Mouse (Mus musculus): ENCODE measurements around the gene Mios.

The Mios gene

DNA sequence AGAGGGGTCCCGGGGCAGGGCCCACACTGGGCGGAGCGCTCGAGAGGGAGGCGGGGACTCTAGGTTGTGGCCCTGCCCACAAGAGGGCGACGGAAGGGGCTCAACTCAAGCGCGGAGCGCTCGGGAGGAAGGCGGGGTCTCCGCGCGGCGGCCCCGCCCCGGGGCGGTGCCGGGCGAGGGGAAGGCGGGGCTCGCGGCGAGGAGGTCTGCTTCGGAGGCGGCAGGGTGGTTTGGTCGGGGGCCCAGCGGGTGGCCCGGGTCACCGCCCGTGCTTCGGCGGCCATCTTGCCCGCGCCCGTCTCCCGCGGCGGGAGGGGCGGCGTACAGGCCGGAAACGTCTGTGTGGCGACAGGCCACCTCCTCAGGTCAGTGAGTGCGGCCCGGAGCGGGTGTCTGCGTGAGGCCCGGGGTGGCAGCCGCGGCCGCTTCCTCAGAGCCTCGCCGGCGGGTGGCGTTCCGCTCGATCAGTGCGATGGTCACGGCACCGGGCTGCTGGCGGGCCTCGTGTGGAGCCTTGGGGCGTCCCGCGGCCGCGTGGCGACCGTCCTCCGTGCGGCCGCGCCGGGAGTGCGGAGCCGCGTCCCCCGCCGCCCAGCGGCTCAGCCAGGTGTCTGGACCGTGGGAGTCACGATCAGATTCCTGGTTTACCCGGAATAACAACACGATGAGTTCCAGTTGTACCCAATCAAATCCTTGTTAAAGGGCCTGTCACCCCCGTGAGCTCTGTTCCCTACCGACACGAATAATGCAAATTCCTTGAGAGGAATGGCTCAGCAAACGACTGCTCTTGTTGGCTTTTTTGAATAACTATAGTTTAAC is at the start of gene Mios:
Gene Mios (plus strand): TSS at position 176 of the 819 bp plus-strand sequence.
- peak; percentile 78 to 80 for DNase-seq (ENCODE audit: low spot score in 2 of 2)

DNA sequence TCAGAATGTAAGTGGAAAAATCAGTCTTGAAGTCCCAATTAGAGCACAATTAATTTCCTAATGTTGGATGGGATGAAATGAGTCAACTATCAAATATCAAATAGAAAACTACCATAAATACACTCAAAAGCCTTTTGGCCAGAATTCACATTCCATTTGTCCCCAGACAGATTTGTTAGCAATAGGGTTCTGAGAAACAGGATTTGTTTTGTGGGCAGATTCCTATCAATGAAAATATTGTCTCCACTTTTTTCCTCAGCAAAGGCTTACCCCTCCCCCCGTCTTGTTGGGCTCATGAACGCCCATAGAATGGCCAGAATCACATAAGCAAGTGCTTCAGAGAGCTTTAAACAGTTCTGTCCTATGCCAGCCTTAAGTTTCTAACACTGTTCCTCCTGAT is 49.0 kb upstream of the Mios start:
- DNase-seq (ENCODE audit: low spot score in 2 of 2), result no peak

DNA sequence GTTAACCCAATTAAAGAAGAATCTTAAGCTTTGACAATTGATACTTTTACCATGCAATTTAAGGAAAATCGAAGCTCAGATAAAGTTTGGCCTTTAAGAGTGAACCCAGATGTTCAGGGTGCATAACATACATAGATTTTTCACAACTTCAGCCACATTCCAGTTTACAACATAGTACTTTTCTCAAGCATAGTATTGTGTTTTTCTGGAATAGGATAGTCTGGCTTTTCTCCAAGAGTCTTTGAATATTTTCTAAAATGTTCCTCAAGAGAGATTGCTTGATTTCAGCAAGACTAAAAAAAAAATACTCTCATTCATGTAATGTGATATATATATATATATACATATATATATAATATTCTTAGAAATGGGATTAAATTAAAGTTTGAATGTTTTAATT is 44.3 kb upstream of the Mios start:
- DNase-seq (ENCODE audit: low spot score in 2 of 2), result no peak

DNA sequence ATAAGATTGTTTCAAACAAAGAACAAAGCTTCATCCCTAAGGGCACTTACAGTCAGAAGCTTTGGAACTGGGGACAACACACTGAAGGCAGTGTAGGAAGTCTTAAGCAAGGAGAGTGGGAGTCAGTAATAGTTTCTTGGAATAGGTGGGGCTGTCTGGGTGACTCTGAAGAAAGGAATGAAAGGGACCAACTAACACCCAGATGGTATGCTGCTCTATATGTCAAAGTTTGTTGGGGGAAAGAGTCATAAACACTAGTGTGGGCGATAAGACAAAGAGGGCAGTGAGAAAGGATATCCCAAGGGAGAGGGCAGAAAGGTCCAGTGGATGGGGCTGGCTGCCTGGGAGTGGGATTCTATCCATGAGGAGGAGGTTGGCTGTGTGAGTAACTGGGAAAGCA is 36.9 kb upstream of the Mios start:
- DNase-seq (ENCODE audit: low spot score in 2 of 2), result no peak

DNA sequence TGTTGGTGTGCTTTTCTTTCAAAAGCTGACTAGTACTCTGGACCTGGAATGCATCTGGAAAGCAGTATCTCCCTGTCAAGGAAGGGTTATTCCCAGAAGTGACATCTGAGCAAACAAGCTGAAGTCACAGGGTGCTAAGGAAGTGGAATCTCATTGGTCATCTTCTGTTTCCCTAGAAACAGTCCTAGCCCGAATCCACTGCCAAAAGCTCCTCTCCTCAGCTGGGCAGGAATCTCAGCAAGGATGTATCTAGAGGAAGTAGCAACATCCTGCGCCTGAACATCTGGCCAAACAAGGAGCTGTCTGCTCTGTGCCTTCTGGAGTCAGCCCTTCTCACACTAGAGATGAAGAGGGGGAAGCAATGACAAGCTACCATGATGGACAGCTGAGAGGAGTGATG is 35.0 kb upstream of the Mios start:
- DNase-seq (ENCODE audit: low spot score in 2 of 2), result no peak

DNA sequence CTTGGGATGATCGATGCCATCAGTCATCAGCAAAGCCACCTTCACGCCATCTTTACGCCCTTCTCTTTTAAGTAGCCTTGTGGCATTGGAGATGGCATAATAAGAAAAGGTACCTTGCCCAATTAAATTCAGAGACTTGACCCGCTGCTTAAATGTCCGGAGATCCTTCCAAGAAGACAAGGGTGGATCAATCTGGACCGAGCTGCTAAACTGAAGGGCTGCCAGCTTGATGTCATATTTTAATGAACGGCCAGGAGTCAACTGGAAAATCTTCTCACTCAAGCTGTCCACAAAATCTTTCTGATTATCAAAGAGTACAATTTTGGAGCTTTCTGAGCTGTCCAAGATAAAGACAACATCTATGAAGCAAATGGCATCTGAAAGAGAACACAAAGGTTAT is 33.7 kb upstream of the Mios start:
- no peak for DNase-seq (ENCODE audit: low spot score in 2 of 2)

DNA sequence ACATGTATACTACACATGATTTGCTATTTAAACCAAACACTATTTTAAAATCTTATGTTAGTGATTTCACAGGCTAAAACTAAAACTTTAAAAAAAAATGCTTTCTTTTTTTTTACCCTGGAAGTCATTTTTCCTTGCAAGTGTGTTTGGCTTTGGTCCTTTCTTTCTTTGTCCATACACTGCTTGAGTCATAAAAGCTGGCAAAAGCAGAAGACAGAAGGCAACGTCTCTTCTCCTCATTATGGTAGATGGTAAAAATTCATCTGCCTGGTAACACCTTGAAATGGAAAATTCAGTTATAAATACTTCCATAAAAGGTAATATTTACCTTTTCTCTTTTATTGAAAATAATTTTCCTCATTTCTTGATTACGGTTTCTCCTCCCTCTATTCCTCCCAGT is 32.9 kb upstream of the Mios start:
- DNase-seq (ENCODE audit: low spot score in 2 of 2), result peak in 1 of 2 experiments; percentile 12

DNA sequence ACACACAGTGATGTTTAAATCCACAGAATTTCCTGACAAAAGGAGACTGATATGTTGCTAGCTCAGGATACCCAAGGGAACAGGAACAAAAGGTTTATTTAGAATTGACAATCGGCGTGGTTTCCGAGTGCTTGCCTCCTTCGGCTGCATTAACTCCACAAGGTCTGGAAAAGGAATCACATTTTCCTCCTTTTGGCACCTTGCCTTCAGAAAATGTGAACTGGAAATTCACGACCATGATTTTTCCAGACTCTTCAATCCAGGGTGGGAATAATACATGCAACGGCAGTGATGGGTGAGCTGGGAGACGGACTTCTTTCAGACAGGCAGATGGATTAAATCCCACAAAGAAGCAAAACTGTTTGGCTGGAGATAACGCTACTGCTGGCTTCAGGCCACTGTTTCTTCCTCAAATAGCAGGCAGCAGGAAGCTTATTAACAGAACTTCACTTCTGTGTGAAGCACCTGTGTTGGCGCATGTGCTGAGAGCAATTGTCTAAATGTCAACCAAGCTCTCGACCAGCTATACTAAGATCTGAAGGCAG is 30.6 kb upstream of the Mios start:
- DNase-seq (ENCODE audit: low spot score in 2 of 2), result peak; percentile 1 to 26

DNA sequence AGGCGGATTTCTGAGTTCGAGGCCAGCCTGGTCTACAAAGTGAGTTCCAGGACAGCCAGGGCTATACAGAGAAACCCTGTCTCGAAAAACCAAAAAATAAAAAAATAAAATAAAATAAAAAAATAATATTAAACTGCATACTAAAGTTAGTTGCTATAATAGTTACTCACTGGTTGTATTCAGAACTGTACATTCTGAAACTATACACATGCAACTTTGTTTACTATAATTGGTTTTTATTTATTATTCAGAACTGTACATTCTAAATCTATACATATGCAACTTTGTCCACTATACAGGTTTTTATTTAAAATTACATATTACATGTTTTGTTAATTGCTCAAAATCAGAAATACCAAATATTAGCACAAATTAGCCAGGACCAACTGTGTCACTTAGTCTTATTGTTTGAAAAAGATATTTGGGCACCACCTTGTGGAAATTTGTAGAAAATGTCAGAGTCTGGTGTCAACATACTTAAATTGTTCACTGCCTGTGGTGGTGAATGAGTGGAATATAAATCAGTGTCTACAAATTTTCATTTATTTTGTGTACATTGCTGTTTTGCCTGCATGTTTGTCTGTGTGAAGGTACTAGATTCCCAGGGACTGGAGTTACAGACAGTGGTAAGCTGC is 20.3 kb upstream of the Mios start:
- no peak for DNase-seq (ENCODE audit: low spot score in 2 of 2)

DNA sequence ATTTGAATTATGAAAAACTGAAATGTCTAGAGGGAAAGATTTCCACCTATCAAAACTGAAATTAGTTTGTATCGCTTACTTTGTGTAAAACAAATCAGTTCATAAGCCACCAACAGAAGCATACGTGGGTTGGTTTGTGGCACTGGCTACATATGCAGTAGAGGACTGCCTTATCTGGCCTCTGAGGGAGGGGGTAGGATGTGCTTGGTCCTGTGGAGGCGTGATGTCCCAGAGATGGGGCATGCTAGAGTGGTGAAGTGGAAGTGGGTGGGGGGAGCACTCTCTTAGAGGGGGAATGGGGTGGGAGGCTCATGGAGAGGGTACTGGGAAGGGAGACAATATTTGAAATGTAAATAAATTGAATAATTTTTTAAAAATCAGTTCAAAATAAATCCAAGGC is 19.1 kb upstream of the Mios start:
- no peak for DNase-seq (ENCODE audit: low spot score in 2 of 2)

DNA sequence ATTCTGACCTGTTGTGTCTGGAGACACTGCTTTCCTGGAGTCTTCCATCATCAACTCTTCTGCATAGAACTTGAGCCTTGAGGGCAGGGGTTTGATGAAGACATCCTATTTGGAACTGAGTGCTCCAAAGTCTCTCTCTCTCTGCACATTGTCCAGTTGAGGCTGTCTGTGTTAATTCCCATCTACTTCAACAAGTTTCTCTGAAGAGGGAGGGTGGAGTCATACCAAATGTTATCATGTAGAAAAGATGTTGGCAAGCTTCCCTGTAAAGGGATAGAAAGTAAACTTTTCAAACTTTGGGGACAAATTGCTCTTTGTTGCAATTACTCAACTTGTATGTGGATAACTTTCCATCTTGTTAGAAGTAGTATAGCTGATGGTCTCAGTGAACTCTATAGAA is 16.5 kb upstream of the Mios start, which contains the start of gene Col28a1:
Gene Col28a1 (minus strand): TSS at position 101 of the 400 bp plus-strand sequence.
- DNase-seq (ENCODE audit: low spot score in 2 of 2), result no peak

DNA sequence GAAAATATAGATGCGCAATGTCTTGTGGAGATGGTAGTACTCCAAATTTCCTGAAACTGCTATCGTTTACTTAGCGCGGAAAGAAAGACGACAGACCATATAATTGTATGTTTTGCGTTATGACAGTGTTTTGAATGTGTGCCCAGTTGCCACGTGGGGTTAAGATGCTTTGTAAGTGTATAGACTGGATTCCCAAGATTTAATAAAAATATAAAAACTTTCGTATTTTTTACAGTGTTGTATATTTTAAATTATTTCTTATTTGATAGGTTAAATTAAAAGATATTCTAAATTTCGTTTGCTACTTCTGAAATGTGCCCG is 804 bp downstream of the Mios start:
- no peak for DNase-seq (ENCODE audit: low spot score in 2 of 2)

DNA sequence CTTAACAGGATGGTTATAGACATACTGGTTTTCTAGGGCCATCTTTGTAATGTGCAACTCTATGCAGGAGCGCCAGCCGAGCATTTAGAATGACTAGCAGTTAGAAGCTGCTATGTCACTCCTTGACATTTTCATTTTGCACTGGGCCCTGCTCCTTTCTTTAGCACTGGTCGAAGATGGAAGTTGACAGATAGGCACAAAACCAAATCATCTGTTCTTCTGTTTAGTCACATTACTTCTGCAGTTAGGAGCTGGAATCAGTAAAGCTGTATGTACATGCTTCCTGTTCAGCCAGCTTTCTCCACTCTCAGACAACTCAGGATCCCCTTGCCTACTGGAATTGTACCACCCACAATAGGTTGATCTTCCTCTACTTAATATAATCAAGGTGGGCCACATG is 1.6 kb downstream of the Mios start:
- no peak for DNase-seq (ENCODE audit: low spot score in 2 of 2)

DNA sequence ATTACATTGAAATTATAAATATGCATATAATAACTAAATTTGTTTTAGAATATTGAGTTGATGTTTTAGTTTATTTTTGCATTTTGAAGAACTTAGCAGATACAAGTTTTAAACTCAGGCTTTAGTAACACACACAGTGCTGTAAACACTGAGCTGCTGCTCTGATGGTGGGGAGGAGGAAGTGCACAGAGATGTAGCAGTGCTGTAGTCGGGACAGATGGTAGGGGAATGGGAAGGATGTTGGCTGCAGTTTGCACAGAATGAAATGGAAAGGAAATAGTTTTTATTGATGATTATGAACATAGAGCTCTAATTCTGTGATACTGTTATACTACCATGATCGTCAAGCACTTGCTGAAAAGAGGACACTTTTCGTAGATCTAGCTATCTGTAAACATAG is 18.0 kb downstream of the Mios start:
- DNase-seq (ENCODE audit: low spot score in 2 of 2), result no peak

DNA sequence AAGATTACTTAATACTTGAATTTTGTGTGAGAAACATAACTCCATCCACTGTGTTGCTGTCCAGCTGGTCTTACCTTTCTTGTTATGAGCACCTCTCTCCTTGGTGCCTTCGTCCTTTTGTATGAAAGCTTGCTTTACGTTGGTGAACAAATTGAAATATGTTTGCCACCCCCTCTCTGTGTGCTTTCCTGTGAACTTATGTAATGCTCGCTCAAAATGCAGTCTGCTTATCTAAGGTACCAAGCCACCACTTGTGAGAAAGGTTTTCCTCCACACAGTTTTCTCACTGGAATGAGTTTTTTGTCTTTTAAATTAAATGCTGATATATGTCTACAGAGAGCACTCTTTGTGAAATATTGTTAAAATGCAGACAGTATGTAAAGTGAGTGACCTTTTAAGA is 19.6 kb downstream of the Mios start:
- no peak for DNase-seq (ENCODE audit: low spot score in 2 of 2)

DNA sequence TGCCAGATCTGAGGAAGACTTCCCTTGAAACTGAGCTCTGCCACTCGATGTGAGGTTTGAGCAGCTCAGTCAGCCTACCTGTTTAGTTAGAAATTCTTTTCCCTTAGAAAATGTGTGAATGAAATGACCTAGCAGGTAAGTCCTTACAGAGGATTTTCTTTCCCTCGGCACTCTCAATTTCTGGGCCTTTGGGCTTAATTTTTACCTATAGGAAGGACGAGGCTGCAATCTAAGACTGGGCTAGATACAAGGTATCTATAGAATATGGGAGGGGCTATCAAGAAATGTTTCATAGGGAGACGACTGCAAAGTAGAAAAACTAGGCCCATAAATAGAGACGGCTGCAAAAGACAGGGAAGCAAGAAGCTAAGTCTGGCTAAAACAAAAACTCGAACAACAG is 49.3 kb downstream of the Mios start:
- no peak for DNase-seq (ENCODE audit: low spot score in 2 of 2)

DNA sequence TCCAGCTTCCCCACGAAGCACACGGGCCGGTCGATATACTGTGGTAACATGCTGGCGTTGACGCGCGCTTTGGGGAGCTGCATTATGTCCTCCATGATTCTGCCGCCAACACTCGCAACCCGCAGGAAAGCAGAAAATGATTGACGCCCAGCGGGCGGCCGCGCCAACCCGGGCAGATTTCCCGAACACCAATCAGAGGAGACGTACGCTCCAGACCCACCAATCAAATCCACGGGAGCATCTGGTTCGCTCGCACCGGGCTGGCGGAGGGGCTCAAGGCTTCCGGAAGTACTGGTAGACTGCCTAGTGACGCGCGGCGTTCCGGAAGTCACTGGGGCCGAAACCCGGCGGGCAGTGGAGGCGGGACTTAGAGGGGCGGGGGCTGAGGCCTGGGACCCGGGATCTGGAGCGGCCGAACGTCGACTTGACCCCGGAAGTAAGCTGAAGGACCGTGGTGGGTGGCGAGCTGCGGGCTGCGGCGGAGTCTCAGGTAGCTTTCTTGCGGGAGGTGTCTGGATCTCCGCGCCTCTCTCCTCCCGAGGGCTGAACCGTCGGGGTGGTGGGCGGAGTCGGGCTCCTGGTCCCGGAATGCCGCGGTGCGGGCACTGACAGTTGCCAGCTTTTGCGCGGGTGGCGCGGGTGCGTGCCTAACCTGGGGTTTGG is 50.1 kb downstream of the Mios start, which contains the start of the genes Rpa3, Umad1 and Gm45062:
Gene Rpa3 (minus strand): TSS at position 170 of the 663 bp plus-strand sequence.
Gene Umad1 (plus strand): TSS at position 285 of the 663 bp plus-strand sequence.
Gene Gm45062 (plus strand): TSS at position 447 of the 663 bp plus-strand sequence.
- DNase-seq (ENCODE audit: low spot score in 2 of 2), result peak; percentile 98

DNA sequence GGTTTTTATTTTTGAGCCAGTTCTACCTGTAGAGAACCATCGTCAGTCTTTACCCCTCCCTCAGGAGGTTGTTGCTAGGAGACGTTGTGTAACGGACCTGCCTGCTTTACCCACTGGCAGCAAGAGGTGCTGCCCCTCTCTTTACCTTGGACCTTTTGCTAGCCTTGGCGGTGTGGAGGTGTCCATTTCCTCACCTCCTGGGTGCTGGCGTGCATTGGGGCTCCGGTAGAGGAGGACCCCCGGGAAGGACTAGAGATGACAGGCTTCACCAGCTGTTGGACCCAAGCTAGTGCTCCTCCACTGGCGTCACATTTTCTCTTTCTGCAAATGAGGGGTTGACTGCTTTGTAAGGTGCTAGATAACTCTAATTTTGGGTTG is 50.6 kb downstream of the Mios start:
- peak in 1 of 2 experiments; percentile 65 for DNase-seq (ENCODE audit: low spot score in 2 of 2)

DNA sequence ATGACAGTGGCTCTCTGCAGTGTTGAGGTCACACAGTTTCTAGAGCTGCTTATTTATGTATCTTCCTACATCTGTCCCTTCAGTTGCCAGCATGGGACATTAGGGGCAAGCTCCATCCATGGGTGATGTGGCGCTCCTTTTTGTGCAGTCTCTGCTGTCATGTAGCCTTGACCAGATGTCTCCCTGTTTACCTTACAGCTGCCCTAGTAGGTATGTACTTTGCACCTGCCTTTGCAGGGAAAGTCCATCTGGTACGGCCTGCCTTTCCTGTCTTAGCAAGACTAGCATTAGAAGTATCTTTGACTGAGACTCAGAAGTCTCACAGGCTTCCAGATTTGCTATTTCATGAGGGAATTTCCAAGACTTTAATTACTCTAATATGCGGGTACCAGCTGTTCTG is 62.0 kb downstream of the Mios start:
- DNase-seq (ENCODE audit: low spot score in 2 of 2), result no peak

DNA sequence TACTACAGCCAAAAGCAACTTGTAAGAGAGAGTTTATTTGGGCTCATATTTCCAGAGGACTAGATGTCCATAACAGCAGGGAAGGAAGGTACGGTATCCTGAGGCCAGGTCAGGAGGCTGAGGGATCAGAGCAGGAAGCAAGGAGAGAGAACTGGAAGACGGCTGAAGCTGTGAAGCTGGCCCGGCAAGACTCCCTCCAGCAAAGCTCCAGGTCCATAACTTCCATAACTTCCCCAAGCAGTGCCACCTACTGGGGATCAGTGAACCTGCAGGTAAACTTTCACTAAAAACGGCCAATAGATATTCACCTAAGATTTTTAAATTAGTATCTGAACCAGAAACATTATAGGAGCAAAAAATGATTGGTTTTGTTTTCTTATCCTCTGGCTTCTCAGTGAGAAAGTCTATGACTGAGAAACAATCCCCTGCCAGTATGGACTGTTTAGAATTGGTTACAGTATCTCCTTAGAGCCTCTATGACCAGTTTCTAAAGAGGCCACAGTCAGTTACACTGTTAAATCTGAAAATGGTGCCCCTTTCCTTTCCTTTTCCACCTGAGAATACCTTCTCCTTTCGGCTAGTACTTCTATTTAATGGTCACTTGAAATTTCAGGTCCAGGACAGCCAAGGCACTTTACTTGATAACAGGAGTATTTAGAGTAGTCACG is 65.5 kb downstream of the Mios start:
- DNase-seq (ENCODE audit: low spot score in 2 of 2), result no peak

DNA sequence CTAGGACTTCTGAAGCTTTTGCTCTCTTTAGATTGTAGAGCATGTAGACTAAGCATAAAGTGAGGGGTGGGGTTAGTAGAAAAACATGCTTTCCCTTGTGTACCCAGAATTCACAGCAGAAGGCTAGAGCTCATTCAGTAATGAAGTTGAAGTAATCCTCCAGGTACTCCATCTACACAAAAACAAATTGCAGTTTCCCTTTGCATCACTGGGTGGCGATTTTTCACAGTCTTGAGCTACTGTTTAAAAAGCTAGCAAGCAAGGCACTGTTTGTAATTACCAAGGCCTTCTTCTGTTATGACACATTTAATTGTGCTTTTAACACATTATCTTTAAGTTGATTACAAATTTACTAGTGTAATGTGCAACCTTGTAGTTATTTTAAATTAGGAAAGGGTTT is 66.1 kb downstream of the Mios start:
- peak; percentile 54 to 88 for DNase-seq (ENCODE audit: low spot score in 2 of 2)

DNA sequence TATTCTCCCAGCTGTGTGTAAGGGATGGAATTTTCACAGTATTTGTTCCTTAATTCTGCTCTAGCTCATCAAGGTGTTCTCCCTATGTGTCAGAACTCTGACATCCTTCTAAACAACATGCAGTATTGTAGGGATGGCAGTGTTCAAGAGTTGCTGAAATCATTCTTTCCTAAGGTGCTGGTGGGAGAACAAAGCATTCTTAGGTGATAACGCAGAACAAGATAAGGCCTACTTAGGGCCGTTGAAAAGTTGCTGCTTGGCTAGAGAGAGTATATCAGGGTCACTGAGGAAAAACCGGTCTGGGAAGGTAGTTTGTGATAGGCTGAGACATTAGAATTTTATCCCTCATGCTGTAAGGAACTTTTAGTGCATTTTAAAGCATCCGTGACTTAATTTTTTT is 67.4 kb downstream of the Mios start:
- DNase-seq (ENCODE audit: low spot score in 2 of 2), result no peak

Data from frontal cortex, postnatal 36 days (tissue).